Mouse (Mus musculus) ES-Bruce4 (cell line): ENCODE data around the gene Reg2.
"Not testable (repeated sequence)": the region's sequence is repeated elsewhere in the genome, so short reads cannot be mapped to it uniquely, and the experiment has no call there.

Source experiments
- CTCF ChIP-seq: IDR thresholded peaks from one replicate; pipeline ENCODE4 v1.8.1; 2011; ENCODE audit warnings: low read depth, low read length
- EP300 ChIP-seq: IDR thresholded peaks from 2 replicates; pipeline ENCODE4 v1.6.1; 2011; ENCODE audit warnings: low read depth, low read length; ENCODE audit not compliant: insufficient read depth
- POLR2A ChIP-seq: IDR thresholded peaks from one replicate; pipeline ENCODE4 v1.8.1; 2011; ENCODE audit warnings: low read length; ENCODE audit not compliant: insufficient read depth

GRCm38 (mm10) chr6:78422411-78422810 lies 27.0 kb downstream of the Reg2 start, which contains the start of gene Reg1:
- TF ChIP-seq POLR2A, CTCF, EP300: not testable (repeated sequence)
